Mouse (Mus musculus): ENCODE measurements around the gene Pdgfa. TPM values are rescaled to one million over a fixed set of nuclear protein-coding genes. Genes with fewer than 3 reads are reported as not detected.

Gene Pdgfa
- total and polyA plus RNA-seq, 2 experiments from 2014 or later: 53.8 to 67.7 TPM

- Histone ChIP-seq H3K4me1 (ENCODE audit: insufficient read depth, low read length) (no peaks in the 10 kb centered on the region), H3K27ac (ENCODE audit: low read depth, low read length) (no peak overlapping the region), H3K9ac (replicated peaks; ENCODE audit: low read length, poor library complexity, severe bottlenecking) (no peak overlapping the region), H3K9me3 (ENCODE audit: low read length) (no peaks in the 10 kb centered on the region), H3K36me3 (ENCODE audit: insufficient read depth, low read length) (no peaks in the 10 kb centered on the region), H3K4me2 (ENCODE audit: low read depth, low read length, poor library complexity, severe bottlenecking) (no peak overlapping the region), H3K4me3 (ENCODE audit: low read depth, low read length) (no peak overlapping the region), H3K27me3 (ENCODE audit: insufficient read depth, low read length) (no peaks in the 10 kb centered on the region)
- 89% methylated on average over 3 of the region's 3 CpGs for WGBS
- DNase-seq (ENCODE audit: low spot score) (no peak), ATAC-seq (ENCODE audit: low FRiP score) (no peak)
- TF ChIP-seq CTCF (IDR thresholded peaks at IDR 0.05): no peak
Measured at GRCm38 (mm10) chr5:138945011-138945410, 52.2 kb downstream of the Pdgfa start.

GRCm38 (mm10) chr5:138944551-138944950 lies 52.6 kb downstream of the Pdgfa start:
- H3K27me3 ChIP-seq (ENCODE audit: insufficient read depth, low read length): no peaks in the 10 kb centered on the region
- TF ChIP-seq CTCF (IDR thresholded peaks at IDR 0.05): no peak
- DNase-seq (ENCODE audit: low spot score) (no peak), ATAC-seq (ENCODE audit: low FRiP score) (no peak)
- H3K4me3 ChIP-seq (ENCODE audit: low read depth, low read length): no peak overlapping the region
- no peak overlapping the region for H3K4me2 ChIP-seq (ENCODE audit: low read depth, low read length, poor library complexity, severe bottlenecking)
- H3K4me1 ChIP-seq (ENCODE audit: insufficient read depth, low read length): no peaks in the 10 kb centered on the region
- H3K9ac ChIP-seq (replicated peaks; ENCODE audit: low read length, poor library complexity, severe bottlenecking): no peak overlapping the region
- 85% methylated on average over 7 of the region's 7 CpGs for WGBS
- H3K27ac ChIP-seq (ENCODE audit: low read depth, low read length): no peak overlapping the region
- H3K36me3 ChIP-seq (ENCODE audit: insufficient read depth, low read length): no peaks in the 10 kb centered on the region
- H3K9me3 ChIP-seq (ENCODE audit: low read length): no peaks in the 10 kb centered on the region

- DNase-seq (ENCODE audit: low spot score) (no peak), ATAC-seq (ENCODE audit: low FRiP score) (no peak)
- WGBS: 80% methylated on average over 8 of the region's 8 CpGs
- Histone ChIP-seq H3K9me3 (ENCODE audit: low read length) (no peaks in the 10 kb centered on the region), H3K9ac (replicated peaks; ENCODE audit: low read length, poor library complexity, severe bottlenecking) (no peak overlapping the region), H3K4me3 (ENCODE audit: low read depth, low read length) (no peak overlapping the region), H3K36me3 (ENCODE audit: insufficient read depth, low read length) (no peaks in the 10 kb centered on the region), H3K27ac (ENCODE audit: low read depth, low read length) (no peak overlapping the region), H3K4me2 (ENCODE audit: low read depth, low read length, poor library complexity, severe bottlenecking) (no peak overlapping the region), H3K27me3 (ENCODE audit: insufficient read depth, low read length) (no peaks in the 10 kb centered on the region), H3K4me1 (ENCODE audit: insufficient read depth, low read length) (no peaks in the 10 kb centered on the region)
- no peak for TF ChIP-seq CTCF (IDR thresholded peaks at IDR 0.05)
Measured at GRCm38 (mm10) chr5:138941842-138942241, 55.3 kb downstream of the Pdgfa start.

GRCm38 (mm10) chr5:138940576-138940975 lies 56.6 kb downstream of the Pdgfa start:
- Histone ChIP-seq H3K9me3 (ENCODE audit: low read length) (no peaks in the 10 kb centered on the region), H3K27ac (ENCODE audit: low read depth, low read length) (no peak overlapping the region), H3K4me1 (ENCODE audit: insufficient read depth, low read length) (no peaks in the 10 kb centered on the region), H3K36me3 (ENCODE audit: insufficient read depth, low read length) (no peaks in the 10 kb centered on the region), H3K9ac (replicated peaks; ENCODE audit: low read length, poor library complexity, severe bottlenecking) (no peak overlapping the region), H3K4me3 (ENCODE audit: low read depth, low read length) (no peak overlapping the region), H3K27me3 (ENCODE audit: insufficient read depth, low read length) (no peaks in the 10 kb centered on the region), H3K4me2 (ENCODE audit: low read depth, low read length, poor library complexity, severe bottlenecking) (no peak overlapping the region)
- DNase-seq (ENCODE audit: low spot score): no peak
- ATAC-seq (ENCODE audit: low FRiP score): no peak
- no peak for TF ChIP-seq CTCF (IDR thresholded peaks at IDR 0.05)
- 90% methylated on average over 4 of the region's 4 CpGs for WGBS

- Histone ChIP-seq H3K9me3 (ENCODE audit: low read length) (no peaks in the 10 kb centered on the region), H3K9ac (replicated peaks; ENCODE audit: low read length, poor library complexity, severe bottlenecking) (no peak overlapping the region), H3K27me3 (ENCODE audit: insufficient read depth, low read length) (no peaks in the 10 kb centered on the region), H3K27ac (ENCODE audit: low read depth, low read length) (no peak overlapping the region), H3K4me3 (ENCODE audit: low read depth, low read length) (no peak overlapping the region), H3K4me1 (ENCODE audit: insufficient read depth, low read length) (no peaks in the 10 kb centered on the region), H3K4me2 (ENCODE audit: low read depth, low read length, poor library complexity, severe bottlenecking) (no peak overlapping the region), H3K36me3 (ENCODE audit: insufficient read depth, low read length) (no peaks in the 10 kb centered on the region)
- ATAC-seq (ENCODE audit: low FRiP score) (no peak), DNase-seq (ENCODE audit: low spot score) (no peak)
- WGBS: 74% methylated on average over 3 of the region's 3 CpGs
- TF ChIP-seq CTCF (IDR thresholded peaks at IDR 0.05): no peak
Measured at GRCm38 (mm10) chr5:138938572-138939163, 58.5 kb downstream of the Pdgfa start.

GRCm38 (mm10) chr5:138936399-138937089 lies 60.6 kb downstream of the Pdgfa start:
- no peak for DNase-seq (ENCODE audit: low spot score)
- WGBS: 76% methylated on average over 8 of the region's 8 CpGs

More at GRCm38 (mm10) chr5:138936399-138937089, 60.6 kb downstream of the Pdgfa start:
- no peaks in the 10 kb centered on the region; the same call in 1 of the 2 replicates for H3K4me1 ChIP-seq (ENCODE audit: insufficient read depth, low read length)
- no peak for TF ChIP-seq CTCF (IDR thresholded peaks at IDR 0.05)
- H3K9ac ChIP-seq (replicated peaks; ENCODE audit: low read length, poor library complexity, severe bottlenecking): no peak overlapping the region
- no peaks in the 10 kb centered on the region for H3K36me3 ChIP-seq (ENCODE audit: insufficient read depth, low read length)
- no peak overlapping the region for H3K4me3 ChIP-seq (ENCODE audit: low read depth, low read length)
- ATAC-seq (ENCODE audit: low FRiP score): no peak
- no peaks in the 10 kb centered on the region for H3K9me3 ChIP-seq (ENCODE audit: low read length)
- no peak overlapping the region for H3K4me2 ChIP-seq (ENCODE audit: low read depth, low read length, poor library complexity, severe bottlenecking)
- no peak overlapping the region for H3K27ac ChIP-seq (ENCODE audit: low read depth, low read length)
- H3K27me3 ChIP-seq (ENCODE audit: insufficient read depth, low read length): no peaks in the 10 kb centered on the region
